Mouse (Mus musculus) ovary, adult 18-20 months (tissue): ENCODE data around the gene Akt2.

Source experiments
- DNase-seq: peaks from one replicate; pipeline ENCODE4 v3.0.0; 2022; ENCODE audit warnings: low spot score, mixed read lengths

The Akt2 gene

GRCm38 (mm10) chr7:27658712-27659663 is 67.6 kb downstream of the Akt2 start:
- no peak for DNase-seq

- no peak for DNase-seq
Measured at GRCm38 (mm10) chr7:27662038-27662437, 70.7 kb downstream of the Akt2 start.

- no peak for DNase-seq
Measured at GRCm38 (mm10) chr7:27673064-27673574, 81.8 kb downstream of the Akt2 start.

DNA sequence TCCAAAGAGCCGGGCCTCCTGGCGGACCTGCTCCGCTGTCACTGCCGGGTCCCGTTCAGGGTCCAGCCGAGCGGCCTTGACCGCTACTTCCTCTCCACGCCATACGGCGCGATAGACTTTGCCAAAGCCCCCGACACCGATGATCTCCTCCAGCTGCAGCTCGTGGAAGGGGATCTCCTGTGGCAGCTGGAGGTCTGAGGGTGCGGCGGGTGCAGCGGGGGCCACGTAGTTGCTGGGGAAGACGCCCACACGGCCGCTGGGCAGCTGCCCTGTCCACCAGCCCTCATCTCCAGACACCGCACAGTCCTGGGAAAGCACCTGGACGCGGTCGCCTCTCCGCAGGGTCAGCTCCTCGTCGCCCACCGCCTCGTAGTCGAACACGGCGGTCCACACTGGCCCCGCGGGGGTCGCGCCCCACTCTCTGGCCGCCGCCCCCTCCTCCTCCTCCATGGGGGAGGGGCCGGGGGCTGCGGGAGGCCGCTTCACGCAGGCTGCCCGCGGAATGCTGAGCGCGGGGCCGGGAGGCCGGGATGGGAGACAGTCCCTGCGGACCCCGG is 82.3 kb downstream of the Akt2 start:
- DNase-seq: no peak

GRCm38 (mm10) chr7:27674195-27674521 is 82.8 kb downstream of the Akt2 start:
- no peak for DNase-seq

DNA sequence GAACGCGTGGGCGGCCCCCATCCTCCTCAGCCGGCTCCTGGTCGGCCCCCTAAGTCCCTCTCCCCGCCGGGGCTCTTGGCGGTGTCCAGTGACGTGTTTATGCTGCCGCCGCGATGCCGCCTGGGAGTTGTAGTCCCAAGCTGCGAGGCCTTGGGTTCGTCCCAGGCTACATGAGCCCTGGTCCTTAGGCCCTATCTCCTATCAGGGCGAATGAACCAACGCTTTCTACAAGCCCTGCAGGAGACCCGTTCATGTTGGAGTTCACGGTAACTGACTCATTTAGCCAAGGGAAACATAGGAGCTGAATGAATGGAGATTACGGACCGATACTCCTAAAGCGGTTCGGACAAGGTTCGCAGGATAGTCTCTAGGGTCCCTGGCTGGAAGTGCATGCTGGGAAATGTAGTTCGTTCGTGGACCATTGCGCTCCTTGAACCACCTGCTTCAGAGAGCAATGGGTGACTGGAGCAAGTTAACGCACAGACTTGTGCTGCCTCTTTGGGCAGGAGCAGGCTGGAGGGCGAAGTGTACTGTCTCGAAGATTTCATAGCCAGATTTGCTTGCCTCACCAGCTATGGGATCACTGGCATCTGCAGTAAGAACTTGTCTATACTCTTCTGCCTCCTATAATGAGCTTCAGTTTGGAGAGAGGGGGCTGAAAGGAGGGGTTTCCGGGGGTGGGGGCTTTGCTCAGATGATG is 83.3 kb downstream of the Akt2 start, which contains the start of gene Map3k10:
Map3k10 (minus strand) TSS at position 77 of the 700 bp plus-strand sequence.
- DNase-seq: peak; percentile 84

DNA sequence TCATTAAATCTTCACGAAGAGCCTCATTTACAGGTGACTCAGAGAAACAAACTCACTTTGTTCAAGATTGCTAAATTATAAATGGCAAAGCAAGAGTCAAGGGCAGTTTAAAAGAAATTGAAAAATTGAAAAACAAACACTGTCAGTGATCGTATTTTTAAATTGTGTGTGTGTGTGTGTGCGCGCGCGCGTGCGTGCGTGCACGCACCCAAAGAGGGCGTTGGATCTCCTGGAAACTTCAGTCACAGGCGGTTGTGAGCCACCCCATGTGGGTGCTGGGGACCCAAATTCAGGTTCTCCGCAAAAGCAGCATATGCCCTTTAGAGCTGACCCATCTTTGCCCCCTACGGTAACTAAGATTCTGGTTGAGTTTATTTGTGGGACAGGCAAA is 83.9 kb downstream of the Akt2 start:
- DNase-seq: no peak

DNA sequence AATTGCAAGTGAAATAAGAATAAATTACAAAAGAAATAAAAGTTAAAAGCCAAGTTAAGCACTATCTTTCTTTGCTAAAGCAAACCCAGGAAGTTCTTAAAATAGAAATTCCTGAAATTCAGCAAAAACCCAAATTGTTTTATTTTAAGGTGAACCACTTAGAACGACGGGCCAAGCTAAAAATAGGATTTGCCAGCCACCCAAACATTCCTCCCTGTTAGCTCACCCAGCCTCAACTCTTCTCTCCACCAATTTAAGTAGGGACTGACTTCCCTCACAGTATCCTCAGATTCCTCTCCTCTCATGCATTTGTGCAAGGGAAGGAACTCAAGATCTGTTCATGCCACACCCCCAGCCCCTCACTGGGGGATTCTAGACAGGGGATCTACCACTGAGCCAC is 91.9 kb downstream of the Akt2 start:
- DNase-seq: no peak

GRCm38 (mm10) chr7:27685220-27685619 is 93.9 kb downstream of the Akt2 start:
- no peak for DNase-seq

DNA sequence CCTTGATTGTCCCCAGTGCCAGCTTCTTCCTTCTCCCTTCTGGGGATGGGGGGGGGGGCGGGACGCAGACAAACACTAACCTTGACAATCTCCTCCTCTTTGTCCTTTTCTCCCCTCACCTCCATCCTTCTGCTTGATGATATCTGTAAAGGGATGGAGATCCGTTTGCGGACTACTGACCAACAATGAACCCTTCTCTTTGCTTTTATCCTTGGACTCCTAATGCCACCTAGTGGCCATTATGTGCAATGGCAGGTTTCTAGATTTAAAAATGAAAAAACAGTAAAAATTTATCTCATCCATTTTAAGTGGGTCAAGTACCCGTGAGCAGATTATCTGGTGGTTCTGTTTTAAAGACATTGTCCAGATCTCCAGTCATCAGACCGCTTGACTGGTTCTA is 94.3 kb downstream of the Akt2 start:
- DNase-seq: no peak

GRCm38 (mm10) chr7:27687043-27687442 is 95.7 kb downstream of the Akt2 start:
- DNase-seq: no peak

DNA sequence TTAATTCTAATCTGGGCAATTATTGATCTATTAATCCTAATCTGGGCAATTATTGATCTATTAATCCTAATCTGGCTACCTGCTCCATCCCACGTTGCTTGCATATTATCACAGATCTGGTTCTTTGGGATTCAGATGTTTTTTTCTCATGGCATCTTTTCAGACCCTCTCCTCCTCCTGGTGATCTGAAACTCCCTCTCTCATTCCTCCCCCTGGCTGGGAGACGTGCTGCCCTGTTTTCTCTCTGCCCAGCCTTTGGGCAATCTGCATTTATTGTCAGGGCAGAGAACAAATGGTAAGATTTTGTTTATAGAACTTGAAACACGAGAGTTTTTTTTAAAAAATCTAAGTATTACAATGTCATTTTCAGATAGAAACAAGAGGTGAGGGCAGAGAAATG is 96.5 kb downstream of the Akt2 start:
- DNase-seq: no peak

GRCm38 (mm10) chr7:27688246-27688788 is 97.0 kb downstream of the Akt2 start:
- no peak for DNase-seq

- peak; percentile 94 for DNase-seq
Measured at GRCm38 (mm10) chr7:27688815-27689612, 97.7 kb downstream of the Akt2 start, which contains the start of gene Zfp607b. TSS of gene Zfp607b (plus strand) at chr7:27689340.
